In genomic region chr2:35446798-35447197, GRCm38 (mm10) we compare ENCODE assay signal across 10 mouse cellular contexts. TPM values are rescaled to one million over a fixed set of nuclear protein-coding genes. Genes with fewer than 3 reads are reported as not detected.
A peak's percentile ranks its signal among the peaks of the same experiment; 100 is the strongest.
DNase-seq lines count a peak whose midpoint lies in the region; ATAC-seq lines count a peak whose summit lies in the region.
"Had no signal": no experiment of that assay in that cellular context is flagged by ENCODE, and none has a peak within 500 bp of the region (broad histone marks: within the 10 kb centered on the region; RNA-seq: fewer than 3 reads in every experiment).

No protein-coding gene starts in this region.

- peak; percentile 60 for ATAC-seq in activated CD4-positive, CD25-positive, alpha-beta regulatory T cell, adult 4 months
- no peak for ATAC-seq in liver, embryonic 15.5 days (ENCODE audit: insufficient read depth)
- ATAC-seq: forebrain, postnatal 0 days had no signal

- H3K9me3 ChIP-seq in liver, embryonic 15.5 days (replicated peaks), result no peaks in the 10 kb centered on the region

- peak overlapping the region; percentile 51; the same call in 1 of the 2 replicates for H3K27ac ChIP-seq in liver, embryonic 15.5 days (replicated peaks)

- no peak overlapping the region for H3K4me3 ChIP-seq in liver, embryonic 15.5 days (replicated peaks)

- no peak overlapping the region for H3K9ac ChIP-seq in liver, embryonic 15.5 days
- H3K9ac ChIP-seq: forebrain, postnatal 0 days had no signal

- no peaks in the 10 kb centered on the region for H3K27me3 ChIP-seq in liver, embryonic 15.5 days

- 43% methylated on average over 8 of the region's 8 CpGs for WGBS in liver, embryonic 15.5 days (ENCODE audit: insufficient replicate concordance)

- 0 out of 2 replicates have a peak, but pooled peaks cover 7% of the 10 kb centered on the region for H3K36me3 ChIP-seq in liver, embryonic 15.5 days (replicated peaks)

- H3K4me2 ChIP-seq in liver, embryonic 15.5 days, result no peak overlapping the region

- DNase-seq in heart, adult 11 months, result peak; percentile 98
- DNase-seq in heart, postnatal 25 days (ENCODE audit: low spot score), result no peak
- peak; percentile 68 for DNase-seq in induced T-regulatory cell, adult 2 months (ENCODE audit: low read depth)
- no peak for DNase-seq in frontal cortex, adult 2 months (ENCODE audit: extremely low spot score in 1 of 2, low spot score in 1 of 2)
- DNase-seq in adrenal gland, postnatal 25 days, result no peak
- no peak for DNase-seq in left cerebral cortex, adult 9 months (ENCODE audit: low spot score in 2 of 2)
- DNase-seq: forebrain, postnatal 0 days had no signal

- H3K4me1 ChIP-seq in liver, embryonic 15.5 days (replicated peaks), result peaks cover 89% of the 10 kb centered on the region

- intact Hi-C loops in heart, postnatal 25 days (cut with DNase I), result loop anchor here (2.0 kb wide), 1 partner anchor 16 kb away; no protein-coding TSS in a partner anchor

RNA-seq across cellular contexts. Expression of gene Ggta1, which starts 16.2 kb away (rescaled TPM):
- 10 to 100 TPM; 20.4 to 23.7 TPM for total RNA-seq in heart, postnatal 25 days (2021)
- polyA plus RNA-seq in activated CD4-positive, CD25-positive, alpha-beta regulatory T cell, adult 4 months (2017; shearing (Covaris generic)), result 10 to 100 TPM; 19.3 to 23.3 TPM
- polyA plus RNA-seq in liver, embryonic 15.5 days (2015; fragmentation: Nextera tagmentation; extraction: Ambion mirVana), result 9.0 and 9.1 TPM in 2 replicates
- polyA plus RNA-seq in frontal cortex, adult 2 months (2012; rRNA removed), result 3.8 TPM in 2 replicates
- total RNA-seq in adrenal gland, postnatal 25 days (2021), result 8.1 and 13.4 TPM in 2 replicates

RNA-seq across cellular contexts. Expression of gene 4930402F06Rik, which starts 49.8 kb away (rescaled TPM):
- total RNA-seq in heart, postnatal 25 days (2021), result not detected
- not detected for polyA plus RNA-seq in activated CD4-positive, CD25-positive, alpha-beta regulatory T cell, adult 4 months (2017; shearing (Covaris generic))
- not detected in 2 replicates for polyA plus RNA-seq in liver, embryonic 15.5 days (2015; fragmentation: Nextera tagmentation; extraction: Ambion mirVana)
- polyA plus RNA-seq in frontal cortex, adult 2 months (2012; rRNA removed), result not detected in 2 replicates
- total RNA-seq in adrenal gland, postnatal 25 days (2021), result not detected in 2 replicates
- total RNA-seq: forebrain, postnatal 0 days; layer of hippocampus, postnatal 25 days had no signal
- polyA plus RNA-seq: forebrain, postnatal 0 days had no signal

Comparison
In these comparisons a context has a peak if more than half of its experiments do, and no peak if none do; other contexts are left out.
1. DNase-seq: peak in heart, adult 11 months (single experiment) and induced T-regulatory cell, adult 2 months (single experiment); none in heart, postnatal 25 days (single experiment), frontal cortex, adult 2 months (0 of 2), adrenal gland, postnatal 25 days (single experiment) and left cerebral cortex, adult 9 months (0 of 2).